Mouse (Mus musculus): Measurements from ENCODE around the gene Kcnn1. TPM values are rescaled to one million over a fixed set of nuclear protein-coding genes. Genes with fewer than 3 reads are reported as not detected.
A peak's percentile ranks its signal among the peaks of the same experiment; 100 is the strongest.

Gene Kcnn1
- total RNA-seq (2014; fragmentation: Nextera tagmentation): not detected in 2 replicates
- total RNA-seq (2017): 0.12 and 0.22 TPM in 2 replicates
- polyA plus RNA-seq (2012): 0.02 and 0.03 TPM in 2 replicates

DNA sequence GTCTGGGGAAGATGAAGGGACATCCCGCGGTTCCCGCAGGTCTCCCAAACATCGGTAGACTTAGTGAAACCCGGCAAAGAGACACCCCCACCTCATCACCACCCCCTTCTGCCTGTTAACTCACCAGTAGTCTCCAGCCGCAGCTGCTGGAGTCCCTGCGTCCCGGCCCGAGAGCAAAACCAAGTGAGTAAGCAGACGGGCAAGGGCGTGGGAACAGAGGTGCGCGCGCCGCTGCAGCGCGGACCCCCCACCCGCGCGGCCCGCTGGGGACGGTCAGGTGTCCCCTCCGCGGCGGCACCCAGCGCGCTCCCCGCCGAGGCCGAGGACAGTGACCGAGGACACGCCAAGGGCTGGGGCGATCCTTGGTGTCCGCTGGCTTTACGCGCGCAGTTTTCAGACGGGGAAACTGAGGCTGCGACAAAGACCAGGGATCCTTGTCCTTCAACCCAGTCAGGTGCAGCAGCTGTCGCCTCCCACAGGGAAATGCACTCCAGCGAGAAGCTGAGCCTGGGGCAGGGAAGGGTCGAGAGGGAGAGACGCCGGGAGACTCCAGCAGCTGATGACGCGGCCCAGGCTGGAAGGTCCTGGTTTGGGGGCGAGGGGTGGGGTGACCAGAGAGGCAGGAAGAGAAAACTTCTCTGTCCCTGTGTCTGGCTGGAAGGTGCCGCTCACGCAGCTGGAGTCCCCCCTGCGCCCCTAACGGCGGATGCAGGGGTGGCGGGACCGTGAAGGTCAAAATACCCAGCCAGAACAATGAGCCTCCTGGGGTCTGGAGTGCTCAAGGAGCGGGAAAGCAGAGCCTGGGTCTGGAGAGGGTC is at the start of gene Kcnn1:
TSS of gene Kcnn1 (minus strand) at position 435 of the 818 bp plus-strand sequence.
- DNase-seq (ENCODE audit: low spot score) (no peak), ATAC-seq (ENCODE audit: extremely low read depth, insufficient number of reproducible peaks, low FRiP score, poor library complexity, severe bottlenecking) (no peak)
- peaks cover 14% of the 10 kb centered on the region for H3K36me3 ChIP-seq (replicated peaks)
- TF ChIP-seq POLR2AphosphoS5 (IDR thresholded peaks at IDR 0.05; ENCODE audit: insufficient replicate concordance, low read depth, low read length) (no peak), TAL1 (conservative IDR thresholded peaks at IDR 0.05; ENCODE audit: low read depth, low read length) (no peak), GATA1 (IDR thresholded peaks at IDR 0.05; ENCODE audit: borderline replicate concordance, low read length) (no peak)
- no peaks in the 10 kb centered on the region for H3K9me3 ChIP-seq (replicated peaks)
- H3K4me3 ChIP-seq (ENCODE audit: low read depth, low read length): peak within 1 kb of the TSS; percentile 59; the same call in 1 of the 2 replicates
- peaks cover 49% of the 10 kb centered on the region for H3K4me1 ChIP-seq (ENCODE audit: insufficient read depth, low read depth, low read length)
- peaks cover 49% of the 10 kb centered on the region for H3K27me3 ChIP-seq (ENCODE audit: insufficient read depth, low read length)

GRCm38 (mm10) chr8:70911596-70911995 is 48.5 kb upstream of the Kcnn1 start:
- Histone ChIP-seq H3K4me1 (ENCODE audit: insufficient read depth, low read depth, low read length) (peaks cover 64% of the 10 kb centered on the region), H3K4me3 (ENCODE audit: low read depth, low read length) (no peak overlapping the region)
- ATAC-seq (ENCODE audit: extremely low read depth, insufficient number of reproducible peaks, low FRiP score, poor library complexity, severe bottlenecking): no peak

GRCm38 (mm10) chr8:70907518-70907917 is 44.5 kb upstream of the Kcnn1 start:
- TF ChIP-seq CTCF (IDR thresholded peaks at IDR 0.05; ENCODE audit: low read depth, low read length) (no peak), POLR2AphosphoS5 (IDR thresholded peaks at IDR 0.05; ENCODE audit: insufficient replicate concordance, low read depth, low read length) (no peak), GATA2 (IDR thresholded peaks at IDR 0.05; ENCODE audit: borderline replicate concordance, low read depth, low read length) (no peak), GATA1 (IDR thresholded peaks at IDR 0.05; ENCODE audit: borderline replicate concordance, low read length) (no peak), TAL1 (conservative IDR thresholded peaks at IDR 0.05; ENCODE audit: low read depth, low read length) (no peak)
- H3K9me3 ChIP-seq (replicated peaks): no peaks in the 10 kb centered on the region
- no peak for ATAC-seq (ENCODE audit: extremely low read depth, insufficient number of reproducible peaks, low FRiP score, poor library complexity, severe bottlenecking)
- peak overlapping the region; percentile 27; the same call in 1 of the 2 replicates for H3K4me3 ChIP-seq (ENCODE audit: low read depth, low read length)
- H3K4me1 ChIP-seq (ENCODE audit: insufficient read depth, low read depth, low read length): peaks cover 63% of the 10 kb centered on the region
- H3K36me3 ChIP-seq (replicated peaks): peaks cover 34% of the 10 kb centered on the region
- DNase-seq (ENCODE audit: low spot score): no peak
- peaks cover 4% of the 10 kb centered on the region; the same call in 1 of the 2 replicates for H3K27me3 ChIP-seq (ENCODE audit: insufficient read depth, low read length)

More at GRCm38 (mm10) chr8:70911596-70911995, 48.5 kb upstream of the Kcnn1 start:
- Histone ChIP-seq H3K9me3 (replicated peaks) (peaks cover 5% of the 10 kb centered on the region; the same call in 1 of the 2 replicates), H3K36me3 (replicated peaks) (peaks cover 75% of the 10 kb centered on the region), H3K27me3 (ENCODE audit: insufficient read depth, low read length) (peaks cover 4% of the 10 kb centered on the region; the same call in 1 of the 2 replicates)
- no peak for DNase-seq (ENCODE audit: low spot score)
- TF ChIP-seq TAL1 (conservative IDR thresholded peaks at IDR 0.05; ENCODE audit: low read depth, low read length) (no peak), GATA2 (IDR thresholded peaks at IDR 0.05; ENCODE audit: borderline replicate concordance, low read depth, low read length) (no peak), POLR2AphosphoS5 (IDR thresholded peaks at IDR 0.05; ENCODE audit: insufficient replicate concordance, low read depth, low read length) (no peak), GATA1 (IDR thresholded peaks at IDR 0.05; ENCODE audit: borderline replicate concordance, low read length) (no peak), CTCF (IDR thresholded peaks at IDR 0.05; ENCODE audit: low read depth, low read length) (no peak)

GRCm38 (mm10) chr8:70905831-70906736 is 43.0 kb upstream of the Kcnn1 start, which contains the start of gene Map1s:
TSS of gene Map1s (plus strand) at chr8:70905932.
- Histone ChIP-seq H3K27me3 (ENCODE audit: insufficient read depth, low read length) (peaks cover 4% of the 10 kb centered on the region; the same call in 1 of the 2 replicates), H3K4me1 (ENCODE audit: insufficient read depth, low read depth, low read length) (peaks cover 51% of the 10 kb centered on the region), H3K36me3 (replicated peaks) (peaks cover 20% of the 10 kb centered on the region), H3K9me3 (replicated peaks) (no peaks in the 10 kb centered on the region), H3K4me3 (ENCODE audit: low read depth, low read length) (peak within 1 kb of the TSS; percentile 90)
- no peak for TF ChIP-seq POLR2AphosphoS5 (IDR thresholded peaks at IDR 0.05; ENCODE audit: insufficient replicate concordance, low read depth, low read length)
- no peak for TF ChIP-seq GATA1 (IDR thresholded peaks at IDR 0.05; ENCODE audit: borderline replicate concordance, low read length)
- TF ChIP-seq CTCF (IDR thresholded peaks at IDR 0.05; ENCODE audit: low read depth, low read length): no peak
- no peak for TF ChIP-seq GATA2 (IDR thresholded peaks at IDR 0.05; ENCODE audit: borderline replicate concordance, low read depth, low read length)
- ATAC-seq (ENCODE audit: extremely low read depth, insufficient number of reproducible peaks, low FRiP score, poor library complexity, severe bottlenecking) (peak; percentile 71; the same call in 1 of the 2 replicates), DNase-seq (ENCODE audit: low spot score) (peak; percentile 90)

DNA sequence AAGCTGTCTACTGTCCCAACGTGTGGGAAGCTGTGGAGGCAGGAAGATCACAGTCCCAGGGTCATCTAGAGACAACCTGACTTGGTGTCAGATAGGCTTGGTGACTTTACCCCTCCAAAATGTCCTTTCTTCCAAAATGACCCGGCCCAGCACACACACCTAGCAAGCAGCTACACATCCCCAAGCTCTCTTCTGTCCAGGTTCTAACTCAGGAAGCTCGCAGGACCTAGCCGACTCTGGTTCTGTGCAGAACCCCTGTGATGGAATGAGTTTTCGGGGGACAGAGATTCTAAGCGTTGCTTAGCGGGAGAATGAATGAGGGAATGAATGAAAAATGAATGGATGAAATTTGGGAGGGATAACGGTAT is 42.4 kb upstream of the Kcnn1 start:
- Histone ChIP-seq H3K9me3 (replicated peaks) (no peaks in the 10 kb centered on the region), H3K4me1 (ENCODE audit: insufficient read depth, low read depth, low read length) (peaks cover 46% of the 10 kb centered on the region), H3K27me3 (ENCODE audit: insufficient read depth, low read length) (peaks cover 4% of the 10 kb centered on the region; the same call in 1 of the 2 replicates), H3K36me3 (replicated peaks) (peaks cover 13% of the 10 kb centered on the region), H3K4me3 (ENCODE audit: low read depth, low read length) (peak overlapping the region; percentile 90)
- no peak for ATAC-seq (ENCODE audit: extremely low read depth, insufficient number of reproducible peaks, low FRiP score, poor library complexity, severe bottlenecking)
- TF ChIP-seq CTCF (IDR thresholded peaks at IDR 0.05; ENCODE audit: low read depth, low read length) (no peak), POLR2AphosphoS5 (IDR thresholded peaks at IDR 0.05; ENCODE audit: insufficient replicate concordance, low read depth, low read length) (no peak), TAL1 (conservative IDR thresholded peaks at IDR 0.05; ENCODE audit: low read depth, low read length) (no peak), GATA2 (IDR thresholded peaks at IDR 0.05; ENCODE audit: borderline replicate concordance, low read depth, low read length) (no peak), GATA1 (IDR thresholded peaks at IDR 0.05; ENCODE audit: borderline replicate concordance, low read length) (no peak)
- DNase-seq (ENCODE audit: low spot score): no peak
